Mouse (Mus musculus): Measurements from ENCODE around the gene Negr1. TPM values are rescaled to one million over a fixed set of nuclear protein-coding genes. Genes with fewer than 3 reads are reported as not detected.
A peak's percentile ranks its signal among the peaks of the same experiment; 100 is the strongest.

Gene Negr1
- polyA plus RNA-seq, 1 experiment from 2014 or later, result 5.9 TPM

DNA sequence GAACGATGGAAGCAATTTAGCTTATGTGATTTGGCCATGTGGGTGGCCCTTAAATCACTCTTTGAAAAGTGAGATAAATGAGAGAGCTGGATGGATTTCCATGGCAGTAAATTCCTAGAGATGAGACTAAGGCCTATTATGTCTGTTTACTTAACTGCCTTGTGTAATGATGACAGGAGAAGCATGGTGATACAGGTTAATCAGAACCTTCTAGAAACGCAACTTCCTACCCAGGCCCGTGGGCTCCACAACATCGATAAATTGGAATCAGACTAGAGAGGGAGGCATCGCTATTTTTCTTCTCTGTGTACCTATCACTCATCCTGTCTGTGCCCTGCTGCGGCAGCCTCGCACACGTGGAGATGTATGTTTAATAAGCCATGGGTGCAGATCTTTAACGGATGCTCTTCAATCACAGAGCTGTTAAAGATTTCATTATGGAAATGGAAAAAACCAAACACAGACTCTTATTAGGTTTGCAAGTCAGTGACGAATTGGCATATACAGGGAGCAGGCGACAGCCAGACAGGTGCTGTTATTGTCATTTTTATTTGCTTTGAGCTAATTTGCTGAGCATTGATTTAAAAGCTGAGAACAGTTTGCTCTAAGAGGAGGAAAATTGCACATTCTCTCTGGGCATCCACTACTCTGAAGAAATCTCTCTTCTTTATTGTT lies 418.6 kb downstream of the Negr1 start:
- WGBS, result 47% methylated on average over 11 of the region's 11 CpGs
- peak; percentile 27 for DNase-seq (ENCODE audit: low spot score)
- Histone ChIP-seq H3K9ac (ENCODE audit: low read depth, low read length) (no peak overlapping the region), H3K4me2 (ENCODE audit: low read length) (no peak overlapping the region), H3K27ac (no peak overlapping the region), H3K4me3 (replicated peaks; ENCODE audit: low read depth, low read length) (no peak overlapping the region), H3K9me3 (replicated peaks; ENCODE audit: low read length) (no peaks in the 10 kb centered on the region), H3K4me1 (replicated peaks; ENCODE audit: insufficient read depth, low read length) (0 out of 2 replicates have a peak, but pooled peaks cover 3% of the 10 kb centered on the region), H3K27me3 (ENCODE audit: insufficient read depth, low read length) (no peaks in the 10 kb centered on the region), H3K36me3 (ENCODE audit: insufficient read depth, low read length) (no peaks in the 10 kb centered on the region)
- no peak for ATAC-seq (replicated peaks; ENCODE audit: low FRiP score, low read depth)
- TF ChIP-seq CTCF (IDR thresholded peaks at IDR 0.05; ENCODE audit: low read depth), result no peak

DNA sequence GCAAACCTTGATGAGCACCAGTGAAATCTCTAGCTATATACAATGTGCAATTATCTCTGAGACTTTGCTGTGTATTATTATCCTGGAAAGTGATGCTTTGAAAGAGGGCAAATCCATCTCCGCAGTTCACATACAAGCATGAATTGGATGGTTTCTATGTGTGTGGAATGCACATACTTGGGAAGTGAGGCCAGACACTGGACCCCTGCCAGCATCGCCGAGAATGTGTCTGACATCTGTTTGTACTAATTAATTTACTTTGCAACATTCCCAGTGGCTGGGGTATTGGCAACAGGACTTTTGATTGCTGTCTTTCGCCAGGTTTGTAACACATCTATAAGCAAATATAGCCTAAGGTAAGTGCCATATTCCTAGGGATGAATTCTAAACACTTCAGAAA lies 420.5 kb downstream of the Negr1 start:
- Histone ChIP-seq H3K9me3 (replicated peaks; ENCODE audit: low read length) (no peaks in the 10 kb centered on the region), H3K4me2 (ENCODE audit: low read length) (no peak overlapping the region), H3K27ac (no peak overlapping the region), H3K27me3 (ENCODE audit: insufficient read depth, low read length) (no peaks in the 10 kb centered on the region), H3K36me3 (ENCODE audit: insufficient read depth, low read length) (no peaks in the 10 kb centered on the region), H3K4me1 (replicated peaks; ENCODE audit: insufficient read depth, low read length) (0 out of 2 replicates have a peak, but pooled peaks cover 3% of the 10 kb centered on the region), H3K9ac (ENCODE audit: low read depth, low read length) (no peak overlapping the region), H3K4me3 (replicated peaks; ENCODE audit: low read depth, low read length) (no peak overlapping the region)
- TF ChIP-seq CTCF (IDR thresholded peaks at IDR 0.05; ENCODE audit: low read depth), result no peak
- no peak for ATAC-seq (replicated peaks; ENCODE audit: low FRiP score, low read depth)
- DNase-seq (ENCODE audit: low spot score), result peak; percentile 15
- WGBS, result 55% methylated on average over 4 of the region's 4 CpGs

DNA sequence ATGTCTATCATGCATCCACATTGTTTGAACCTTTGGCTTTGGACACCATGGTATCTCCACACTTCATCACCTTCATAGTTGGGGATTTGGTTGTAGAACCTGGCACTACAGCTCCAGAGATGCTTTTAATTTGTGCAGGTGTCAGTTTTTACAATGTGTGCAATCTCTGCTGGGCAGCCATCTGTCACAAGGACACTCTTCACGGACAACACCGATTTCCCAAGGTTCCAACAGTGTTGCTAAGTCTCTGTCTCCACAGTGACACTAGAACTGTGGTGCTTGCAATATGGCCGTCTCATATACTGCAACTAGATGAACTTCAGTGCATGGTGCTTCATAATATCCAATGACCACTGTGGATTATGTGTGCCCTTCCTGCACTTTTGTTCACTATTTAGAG lies 425.5 kb downstream of the Negr1 start:
- Histone ChIP-seq H3K36me3 (ENCODE audit: insufficient read depth, low read length) (no peaks in the 10 kb centered on the region), H3K4me3 (replicated peaks; ENCODE audit: low read depth, low read length) (no peak overlapping the region), H3K4me2 (ENCODE audit: low read length) (no peak overlapping the region), H3K4me1 (replicated peaks; ENCODE audit: insufficient read depth, low read length) (0 out of 2 replicates have a peak, but pooled peaks cover 1% of the 10 kb centered on the region), H3K9ac (ENCODE audit: low read depth, low read length) (no peak overlapping the region), H3K27ac (no peak overlapping the region), H3K27me3 (ENCODE audit: insufficient read depth, low read length) (no peaks in the 10 kb centered on the region), H3K9me3 (replicated peaks; ENCODE audit: low read length) (no peaks in the 10 kb centered on the region)
- DNase-seq (ENCODE audit: low spot score) (no peak), ATAC-seq (replicated peaks; ENCODE audit: low FRiP score, low read depth) (no peak)
- 85% methylated on average over 3 of the region's 3 CpGs for WGBS
- TF ChIP-seq CTCF (IDR thresholded peaks at IDR 0.05; ENCODE audit: low read depth), result no peak

DNA sequence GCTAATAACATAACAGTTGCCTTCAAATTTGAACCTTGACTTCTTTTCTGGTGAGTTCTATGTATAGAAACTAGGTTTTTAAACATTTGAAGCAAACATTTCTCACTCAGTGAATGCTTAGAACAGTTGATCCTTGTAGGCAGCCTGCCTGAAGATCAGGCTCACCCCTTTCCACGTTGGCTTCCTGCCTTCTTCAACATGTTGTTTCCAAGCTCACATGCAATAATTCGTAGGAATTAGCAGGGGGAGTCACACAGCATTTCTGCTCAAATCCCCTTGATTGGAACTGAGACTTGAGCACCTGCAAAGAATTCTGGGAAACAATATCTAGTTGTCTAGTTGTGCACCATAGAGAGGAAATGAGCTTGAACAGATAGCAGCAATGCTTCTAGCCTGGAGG lies 430.6 kb downstream of the Negr1 start:
- no peaks in the 10 kb centered on the region for H3K9me3 ChIP-seq (replicated peaks; ENCODE audit: low read length)
- H3K27me3 ChIP-seq (ENCODE audit: insufficient read depth, low read length), result no peaks in the 10 kb centered on the region
- H3K4me3 ChIP-seq (replicated peaks; ENCODE audit: low read depth, low read length), result no peak overlapping the region
- no peak for ATAC-seq (replicated peaks; ENCODE audit: low FRiP score, low read depth)
- DNase-seq (ENCODE audit: low spot score), result no peak
- no peaks in the 10 kb centered on the region for H3K36me3 ChIP-seq (ENCODE audit: insufficient read depth, low read length)
- no peak overlapping the region for H3K9ac ChIP-seq (ENCODE audit: low read depth, low read length)
- no peak overlapping the region for H3K4me2 ChIP-seq (ENCODE audit: low read length)
- no peak overlapping the region for H3K27ac ChIP-seq
- H3K4me1 ChIP-seq (replicated peaks; ENCODE audit: insufficient read depth, low read length), result no peaks in the 10 kb centered on the region
- TF ChIP-seq CTCF (IDR thresholded peaks at IDR 0.05; ENCODE audit: low read depth), result no peak
- 54% methylated on average over 2 of the region's 2 CpGs for WGBS

DNA sequence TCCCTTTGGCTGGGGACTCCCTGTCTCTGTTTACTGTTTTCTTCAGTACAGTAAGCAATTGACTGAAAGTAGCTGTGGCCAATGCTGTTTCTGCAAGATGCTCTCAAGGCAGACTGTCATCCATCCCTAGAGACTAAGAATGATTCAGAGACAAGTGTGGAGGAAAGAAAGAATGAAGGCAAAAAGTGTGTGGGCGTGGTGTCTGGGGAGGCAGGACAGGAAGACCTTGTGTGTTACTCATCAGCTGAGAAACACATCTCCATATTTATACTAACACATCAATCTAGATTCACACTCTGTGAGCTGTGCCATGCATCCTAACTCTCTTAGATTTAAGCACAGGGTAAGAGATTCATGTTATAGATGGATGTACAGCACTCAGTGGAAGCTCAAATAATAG lies 431.2 kb downstream of the Negr1 start:
- DNase-seq (ENCODE audit: low spot score), result no peak
- Histone ChIP-seq H3K9me3 (replicated peaks; ENCODE audit: low read length) (no peaks in the 10 kb centered on the region), H3K27ac (no peak overlapping the region), H3K27me3 (ENCODE audit: insufficient read depth, low read length) (no peaks in the 10 kb centered on the region), H3K4me1 (replicated peaks; ENCODE audit: insufficient read depth, low read length) (no peaks in the 10 kb centered on the region), H3K4me3 (replicated peaks; ENCODE audit: low read depth, low read length) (no peak overlapping the region), H3K36me3 (ENCODE audit: insufficient read depth, low read length) (no peaks in the 10 kb centered on the region), H3K4me2 (ENCODE audit: low read length) (no peak overlapping the region), H3K9ac (ENCODE audit: low read depth, low read length) (no peak overlapping the region)
- 71% methylated on average over 1 of the region's 1 CpGs for WGBS
- ATAC-seq (replicated peaks; ENCODE audit: low FRiP score, low read depth), result no peak
- no peak for TF ChIP-seq CTCF (IDR thresholded peaks at IDR 0.05; ENCODE audit: low read depth)

DNA sequence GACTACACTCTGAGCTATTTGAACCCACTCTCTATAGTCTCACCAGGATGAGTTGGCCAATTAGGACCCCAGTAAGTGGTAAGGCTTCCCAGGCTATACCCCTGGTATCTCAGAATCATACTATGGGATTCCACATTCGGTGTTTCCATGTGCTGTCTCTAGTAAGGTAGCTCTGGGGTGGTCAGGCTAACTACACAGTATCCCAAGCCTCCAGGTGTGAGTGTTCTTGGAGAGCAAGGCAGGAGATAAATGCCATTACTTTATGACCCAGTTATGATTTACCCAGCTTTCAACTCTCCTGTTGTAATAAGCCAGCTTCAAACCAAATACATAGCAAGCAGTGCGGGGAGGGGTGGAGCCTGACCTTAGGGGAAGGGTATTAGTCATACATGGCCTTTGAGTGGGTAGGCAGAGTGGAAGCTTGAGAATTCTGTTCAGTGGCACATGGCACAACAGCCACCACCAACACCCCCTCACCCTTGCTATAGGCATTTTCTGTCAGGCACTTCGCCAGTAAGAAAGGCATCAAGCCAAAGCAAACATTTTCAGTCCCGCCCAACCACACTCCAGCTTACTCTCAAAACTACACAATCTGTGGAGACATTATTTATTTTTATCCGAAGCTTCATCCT lies 437.7 kb downstream of the Negr1 start:
- no peak overlapping the region for H3K9ac ChIP-seq (ENCODE audit: low read depth, low read length)
- ATAC-seq (replicated peaks; ENCODE audit: low FRiP score, low read depth) (no peak), DNase-seq (ENCODE audit: low spot score) (peak; percentile 46)
- H3K4me3 ChIP-seq (replicated peaks; ENCODE audit: low read depth, low read length), result no peak overlapping the region
- WGBS, result 60% methylated on average over 5 of the region's 5 CpGs
- no peaks in the 10 kb centered on the region for H3K36me3 ChIP-seq (ENCODE audit: insufficient read depth, low read length)
- TF ChIP-seq CTCF (IDR thresholded peaks at IDR 0.05; ENCODE audit: low read depth), result no peak
- H3K4me2 ChIP-seq (ENCODE audit: low read length), result no peak overlapping the region
- no peaks in the 10 kb centered on the region for H3K9me3 ChIP-seq (replicated peaks; ENCODE audit: low read length)
- H3K27ac ChIP-seq, result no peak overlapping the region
- H3K4me1 ChIP-seq (replicated peaks; ENCODE audit: insufficient read depth, low read length), result no peaks in the 10 kb centered on the region
- H3K27me3 ChIP-seq (ENCODE audit: insufficient read depth, low read length), result no peaks in the 10 kb centered on the region
